25 mouse cellular contexts compared by ENCODE assay signal in the genomic region with DNA sequence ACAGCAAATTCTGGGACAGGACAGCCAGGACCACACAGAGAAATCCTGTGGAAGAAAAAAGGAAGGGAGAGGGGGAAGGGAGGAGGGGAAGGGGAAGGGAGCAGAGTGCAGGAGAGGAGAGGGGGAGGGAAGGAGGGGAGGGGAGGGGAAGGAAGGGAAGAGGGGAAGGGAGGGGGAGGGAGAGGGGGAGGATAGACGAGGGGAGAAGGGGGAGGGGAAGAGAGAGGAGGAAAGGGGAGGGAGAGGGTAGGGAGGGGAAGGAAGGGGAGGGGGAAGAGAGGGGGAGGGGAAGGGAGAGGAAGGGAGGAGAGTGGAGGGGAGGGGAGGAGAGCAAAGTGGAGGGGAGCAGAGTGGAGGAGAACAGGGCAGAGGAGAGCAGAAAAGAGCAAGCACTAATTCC.
"Had no signal": no experiment of that assay in that cellular context is flagged by ENCODE, and none has a peak within 500 bp of the region (broad histone marks: within the 10 kb centered on the region; RNA-seq: fewer than 3 reads in every experiment).

No protein-coding gene starts in this region.

- DNase-seq: gastrocnemius, postnatal 14 days; gastrocnemius, postnatal 36 days; heart, adult 11 months; heart, adult 2 months; heart, postnatal 10 days; heart, postnatal 36 days; kidney, adult 18-20 months; kidney, adult 8-10 months; kidney, postnatal 10 days; kidney, postnatal 25 days; kidney, postnatal 4 days; liver; liver, embryonic 13.5 days had no signal

- ATAC-seq: hindbrain, embryonic 16.5 days; inflammation-experienced regulatory T-cells, adult 6 months; intestine, embryonic 15.5 days; intestine, postnatal 0 days had no signal

- H3K4me1 ChIP-seq: heart, embryonic 10.5 days; intestine, embryonic 15.5 days; limb, embryonic 10.5 days had no signal

- H3K27ac ChIP-seq: heart, adult 2 months; heart, embryonic 10.5 days; hindbrain, embryonic 14.5 days; intestine, embryonic 15.5 days; layer of hippocampus, adult 2 months; left cerebral cortex, adult 2 months; limb, embryonic 10.5 days; limb, embryonic 12.5 days; liver, embryonic 13.5 days; liver, embryonic 15.5 days had no signal

- H3K4me3 ChIP-seq: heart, adult 2 months; heart, embryonic 10.5 days; heart, embryonic 12.5 days; intestine, embryonic 15.5 days; layer of hippocampus, adult 2 months; left cerebral cortex, adult 2 months; limb, embryonic 10.5 days; limb, embryonic 12.5 days; liver, embryonic 13.5 days; liver, embryonic 15.5 days had no signal
